Mouse (Mus musculus): ENCODE results near the gene Fxyd5.

Gene Fxyd5

GRCm38 (mm10) chr7:30988519-30989162 is 53.6 kb downstream of the Fxyd5 start:
- in situ Hi-C loops (cut with MboI), result no loop called here

GRCm38 (mm10) chr7:30985357-30985756 is 56.9 kb downstream of the Fxyd5 start:
- in situ Hi-C loops (cut with MboI), result no loop called here
